Mouse (Mus musculus): ENCODE data around the gene Hoxd4. TPM values are rescaled to one million over a fixed set of nuclear protein-coding genes. Genes with fewer than 3 reads are reported as not detected.
A peak's percentile ranks its signal among the peaks of the same experiment; 100 is the strongest.

Hoxd4 gene
- polyA plus RNA-seq, 1 experiment from 2014 or later = not detected

- Histone ChIP-seq H3K36me3 (ENCODE audit: control insufficient read depth, insufficient read depth) (no peaks in the 10 kb centered on the region), H3K4me3 (ENCODE audit: low read depth, low read length) (peak within 1 kb of the TSS; percentile 42), H3K4me2 (ENCODE audit: low read depth, low read length) (peak within 1 kb of the TSS; percentile 51), H3K9ac (ENCODE audit: low read depth, low read length) (no peak within 1 kb of the TSS), H3K27ac (ENCODE audit: low read length) (no peak within 1 kb of the TSS), H3K27me3 (ENCODE audit: control insufficient read depth, insufficient read depth, low read depth, low read length) (peaks cover 98% of the 10 kb centered on the region), H3K4me1 (ENCODE audit: control insufficient read depth, low read depth, low read length) (no peaks in the 10 kb centered on the region), H3K9me3 (replicated peaks; ENCODE audit: control insufficient read depth, low read length) (no peaks in the 10 kb centered on the region)
- ATAC-seq (ENCODE audit: low read depth) = no peak
- WGBS (ENCODE audit: insufficient replicate concordance) = under 1% methylated on average over 43 of the region's 43 CpGs
Observed at GRCm38 (mm10) chr2:74697567-74698121, 14.1 kb upstream of the Hoxd4 start, which contains the start of gene Hoxd9. Hoxd9 (plus strand) TSS chr2:74697727.

DNA sequence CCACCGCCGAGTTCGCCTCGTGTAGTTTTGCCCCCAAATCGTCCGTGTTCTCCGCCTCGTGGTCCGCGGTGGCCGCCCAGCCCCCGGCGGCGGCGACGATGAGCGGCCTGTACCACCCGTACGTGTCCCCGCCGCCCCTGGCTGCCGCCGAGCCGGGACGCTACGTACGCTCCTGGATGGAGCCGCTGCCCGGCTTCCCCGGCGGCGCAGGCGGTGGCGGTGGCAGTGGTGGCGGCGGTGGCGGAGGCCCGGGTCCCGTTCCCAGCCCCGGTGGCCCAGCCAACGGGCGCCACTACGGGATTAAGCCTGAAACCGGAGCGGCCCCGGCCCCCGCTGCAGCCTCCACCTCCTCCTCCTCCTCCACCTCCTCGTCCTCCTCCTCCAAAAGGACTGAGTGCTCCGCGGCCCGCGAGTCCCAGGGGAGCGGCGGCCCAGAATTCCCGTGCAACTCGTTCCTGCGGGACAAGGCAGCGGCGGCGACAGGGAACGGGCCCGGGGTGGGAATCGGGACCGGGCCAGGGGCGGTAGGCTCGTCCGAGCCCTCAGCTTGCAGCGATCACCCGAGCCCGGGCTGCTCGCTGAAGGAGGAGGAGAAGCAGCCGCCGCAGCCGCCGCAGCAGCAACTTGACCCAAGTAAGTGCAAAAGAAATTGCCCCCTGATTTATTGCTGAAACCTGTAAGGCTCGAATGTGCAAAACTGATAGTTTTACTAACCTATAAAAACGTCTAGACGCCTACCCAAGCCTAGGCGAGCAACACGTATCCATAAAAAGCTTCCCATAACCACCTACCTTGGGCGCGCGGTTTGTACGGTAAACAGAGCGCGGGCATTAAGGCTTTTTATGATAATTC lies 13.3 kb upstream of the Hoxd4 start:
- no peak overlapping the region for H3K27ac ChIP-seq (ENCODE audit: low read length)
- no peaks in the 10 kb centered on the region for H3K36me3 ChIP-seq (ENCODE audit: control insufficient read depth, insufficient read depth)
- under 1% methylated on average over 84 of the region's 86 CpGs for WGBS (ENCODE audit: insufficient replicate concordance)
- no peak overlapping the region for H3K9ac ChIP-seq (ENCODE audit: low read depth, low read length)
- H3K4me2 ChIP-seq (ENCODE audit: low read depth, low read length) = peak overlapping the region; percentile 51
- ATAC-seq (ENCODE audit: low read depth) = no peak
- peaks cover 98% of the 10 kb centered on the region for H3K27me3 ChIP-seq (ENCODE audit: control insufficient read depth, insufficient read depth, low read depth, low read length)
- peak overlapping the region; percentile 42 for H3K4me3 ChIP-seq (ENCODE audit: low read depth, low read length)
- H3K4me1 ChIP-seq (ENCODE audit: control insufficient read depth, low read depth, low read length) = no peaks in the 10 kb centered on the region
- H3K9me3 ChIP-seq (replicated peaks; ENCODE audit: control insufficient read depth, low read length) = no peaks in the 10 kb centered on the region

- Histone ChIP-seq H3K27me3 (ENCODE audit: control insufficient read depth, insufficient read depth, low read depth, low read length) (peaks cover 98% of the 10 kb centered on the region), H3K4me2 (ENCODE audit: low read depth, low read length) (no peak overlapping the region), H3K4me3 (ENCODE audit: low read depth, low read length) (no peak overlapping the region), H3K4me1 (ENCODE audit: control insufficient read depth, low read depth, low read length) (no peaks in the 10 kb centered on the region), H3K9me3 (replicated peaks; ENCODE audit: control insufficient read depth, low read length) (no peaks in the 10 kb centered on the region), H3K36me3 (ENCODE audit: control insufficient read depth, insufficient read depth) (no peaks in the 10 kb centered on the region), H3K27ac (ENCODE audit: low read length) (no peak overlapping the region), H3K9ac (ENCODE audit: low read depth, low read length) (no peak overlapping the region)
- 3% methylated on average over 17 of the region's 17 CpGs for WGBS (ENCODE audit: insufficient replicate concordance)
- no peak for ATAC-seq (ENCODE audit: low read depth)
Observed at GRCm38 (mm10) chr2:74699053-74699430, 12.7 kb upstream of the Hoxd4 start.

DNA sequence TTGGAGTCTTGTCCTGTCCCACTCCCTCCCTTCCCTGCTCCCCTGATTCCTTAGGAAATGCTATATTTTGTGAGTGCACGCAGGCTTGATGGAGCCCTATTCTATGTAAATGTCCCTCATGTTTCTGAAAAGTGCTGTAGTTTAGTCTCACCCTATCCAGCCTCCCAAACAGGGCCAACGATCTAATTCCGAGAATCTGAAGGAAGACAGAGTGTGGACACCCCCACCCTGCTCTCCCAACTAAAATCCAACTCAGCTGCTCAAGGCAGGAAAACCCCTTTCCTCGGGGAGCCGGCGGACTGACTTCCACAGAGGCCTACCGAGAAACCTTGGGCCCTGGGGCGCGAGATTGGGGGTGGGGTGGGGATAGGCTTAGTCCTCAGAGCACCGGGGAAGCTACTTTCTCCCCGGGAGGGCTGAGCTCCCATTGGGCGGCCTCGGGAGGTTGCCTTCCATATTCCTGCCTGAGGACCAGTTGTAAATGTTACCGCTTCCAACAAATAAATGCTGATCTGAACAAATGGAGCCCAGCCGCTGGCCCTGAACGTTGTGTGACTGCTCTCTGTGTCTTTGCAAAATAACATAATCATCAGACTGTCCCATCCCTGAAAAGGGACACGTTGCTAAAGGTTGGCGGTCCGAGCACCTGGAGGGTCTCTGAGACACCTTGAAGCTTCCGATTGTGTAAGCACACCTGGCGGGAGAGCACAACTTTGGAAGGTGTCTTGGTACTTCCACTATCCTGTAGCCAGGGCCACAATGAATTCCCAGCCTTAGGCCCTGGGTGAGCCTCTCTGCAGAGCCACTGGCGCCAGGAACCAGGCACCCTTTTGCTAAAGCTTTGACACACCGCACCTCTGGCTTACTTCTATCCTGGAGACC lies 11.8 kb upstream of the Hoxd4 start:
- Histone ChIP-seq H3K4me1 (ENCODE audit: control insufficient read depth, low read depth, low read length) (no peaks in the 10 kb centered on the region; the same call in 1 of the 2 replicates), H3K4me3 (ENCODE audit: low read depth, low read length) (no peak overlapping the region), H3K9ac (ENCODE audit: low read depth, low read length) (no peak overlapping the region), H3K4me2 (ENCODE audit: low read depth, low read length) (no peak overlapping the region), H3K36me3 (ENCODE audit: control insufficient read depth, insufficient read depth) (no peaks in the 10 kb centered on the region), H3K27me3 (ENCODE audit: control insufficient read depth, insufficient read depth, low read depth, low read length) (peaks cover 98% of the 10 kb centered on the region), H3K27ac (ENCODE audit: low read length) (no peak overlapping the region), H3K9me3 (replicated peaks; ENCODE audit: control insufficient read depth, low read length) (no peaks in the 10 kb centered on the region)
- no peak for ATAC-seq (ENCODE audit: low read depth)
- WGBS (ENCODE audit: insufficient replicate concordance) = 11% methylated on average over 23 of the region's 23 CpGs

GRCm38 (mm10) chr2:74700546-74701112 lies 11.1 kb upstream of the Hoxd4 start:
- ATAC-seq (ENCODE audit: low read depth) = no peak
- WGBS (ENCODE audit: insufficient replicate concordance) = 9% methylated on average over 22 of the region's 22 CpGs
- Histone ChIP-seq H3K4me1 (ENCODE audit: control insufficient read depth, low read depth, low read length) (peaks cover 2% of the 10 kb centered on the region; the same call in 1 of the 2 replicates), H3K27me3 (ENCODE audit: control insufficient read depth, insufficient read depth, low read depth, low read length) (peaks cover 98% of the 10 kb centered on the region), H3K27ac (ENCODE audit: low read length) (no peak overlapping the region), H3K36me3 (ENCODE audit: control insufficient read depth, insufficient read depth) (no peaks in the 10 kb centered on the region), H3K9me3 (replicated peaks; ENCODE audit: control insufficient read depth, low read length) (no peaks in the 10 kb centered on the region), H3K4me3 (ENCODE audit: low read depth, low read length) (no peak overlapping the region), H3K9ac (ENCODE audit: low read depth, low read length) (no peak overlapping the region), H3K4me2 (ENCODE audit: low read depth, low read length) (no peak overlapping the region)

GRCm38 (mm10) chr2:74701949-74702819 lies 9.5 kb upstream of the Hoxd4 start:
- no peak overlapping the region for H3K9ac ChIP-seq (ENCODE audit: low read depth, low read length)
- H3K36me3 ChIP-seq (ENCODE audit: control insufficient read depth, insufficient read depth) = no peaks in the 10 kb centered on the region
- no peak overlapping the region for H3K4me3 ChIP-seq (ENCODE audit: low read depth, low read length)
- no peak overlapping the region for H3K27ac ChIP-seq (ENCODE audit: low read length)
- ATAC-seq (ENCODE audit: low read depth) = no peak
- WGBS (ENCODE audit: insufficient replicate concordance) = 14% methylated on average over 17 of the region's 17 CpGs
- H3K9me3 ChIP-seq (replicated peaks; ENCODE audit: control insufficient read depth, low read length) = no peaks in the 10 kb centered on the region
- H3K27me3 ChIP-seq (ENCODE audit: control insufficient read depth, insufficient read depth, low read depth, low read length) = peaks cover 97% of the 10 kb centered on the region
- H3K4me2 ChIP-seq (ENCODE audit: low read depth, low read length) = no peak overlapping the region
- peaks cover 2% of the 10 kb centered on the region; the same call in 1 of the 2 replicates for H3K4me1 ChIP-seq (ENCODE audit: control insufficient read depth, low read depth, low read length)

GRCm38 (mm10) chr2:74702820-74703219 lies 8.9 kb upstream of the Hoxd4 start:
- ATAC-seq (ENCODE audit: low read depth) = no peak
- Histone ChIP-seq H3K9ac (ENCODE audit: low read depth, low read length) (no peak overlapping the region), H3K9me3 (replicated peaks; ENCODE audit: control insufficient read depth, low read length) (no peaks in the 10 kb centered on the region), H3K4me3 (ENCODE audit: low read depth, low read length) (no peak overlapping the region), H3K4me2 (ENCODE audit: low read depth, low read length) (no peak overlapping the region), H3K27me3 (ENCODE audit: control insufficient read depth, insufficient read depth, low read depth, low read length) (peaks cover 97% of the 10 kb centered on the region), H3K27ac (ENCODE audit: low read length) (no peak overlapping the region), H3K4me1 (ENCODE audit: control insufficient read depth, low read depth, low read length) (peaks cover 2% of the 10 kb centered on the region; the same call in 1 of the 2 replicates), H3K36me3 (ENCODE audit: control insufficient read depth, insufficient read depth) (no peaks in the 10 kb centered on the region)
- WGBS (ENCODE audit: insufficient replicate concordance) = 25% methylated on average over 6 of the region's 6 CpGs

- Histone ChIP-seq H3K27ac (ENCODE audit: low read length) (no peak overlapping the region), H3K27me3 (ENCODE audit: control insufficient read depth, insufficient read depth, low read depth, low read length) (peaks cover 96% of the 10 kb centered on the region), H3K9ac (ENCODE audit: low read depth, low read length) (no peak overlapping the region), H3K4me2 (ENCODE audit: low read depth, low read length) (no peak overlapping the region), H3K9me3 (replicated peaks; ENCODE audit: control insufficient read depth, low read length) (no peaks in the 10 kb centered on the region), H3K36me3 (ENCODE audit: control insufficient read depth, insufficient read depth) (no peaks in the 10 kb centered on the region), H3K4me3 (ENCODE audit: low read depth, low read length) (no peak overlapping the region), H3K4me1 (ENCODE audit: control insufficient read depth, low read depth, low read length) (peaks cover 2% of the 10 kb centered on the region; the same call in 1 of the 2 replicates)
- no peak for ATAC-seq (ENCODE audit: low read depth)
- 23% methylated on average over 10 of the region's 10 CpGs for WGBS (ENCODE audit: insufficient replicate concordance)
Observed at GRCm38 (mm10) chr2:74703317-74703716, 8.4 kb upstream of the Hoxd4 start.
